In the genomic region with DNA sequence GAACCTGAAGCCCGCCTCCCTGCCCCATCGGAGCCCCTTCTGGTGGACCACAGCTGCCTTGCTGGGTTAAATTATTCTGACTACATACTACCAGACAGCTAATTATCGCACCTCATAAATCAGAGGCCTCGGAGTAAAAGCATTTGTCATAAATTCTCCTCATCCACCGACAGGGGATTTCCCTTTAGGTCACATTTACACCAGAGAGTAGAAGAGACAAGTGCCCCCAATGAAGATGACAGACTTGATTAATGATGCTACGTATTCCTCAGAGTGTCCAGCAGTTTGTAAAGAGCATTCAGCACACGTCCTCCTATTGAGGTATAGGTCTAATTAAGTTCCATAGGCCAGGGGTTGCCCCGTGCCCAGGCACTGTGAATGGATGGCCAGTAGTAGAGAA, we compare ENCODE assay signal across 14 mouse cellular contexts. TPM values are rescaled to one million over a fixed set of nuclear protein-coding genes. Genes with fewer than 3 reads are reported as not detected.
A peak's percentile ranks its signal among the peaks of the same experiment; 100 is the strongest.
DNase-seq lines count a peak whose midpoint lies in the region; ATAC-seq and TF ChIP-seq lines count a peak whose summit lies in the region.
"Had no signal": no experiment of that assay in that cellular context is flagged by ENCODE, and none has a peak within 500 bp of the region (broad histone marks: within the 10 kb centered on the region; RNA-seq: fewer than 3 reads in every experiment).

No protein-coding gene starts in this region.

- 46% methylated on average over 8 of the region's 8 CpGs for WGBS in forebrain, embryonic 13.5 days
- WGBS in forebrain, embryonic 10.5 days = 87% methylated on average over 8 of the region's 8 CpGs
- 20% methylated on average over 8 of the region's 8 CpGs for WGBS in limb, embryonic 11.5 days
- 65% methylated on average over 8 of the region's 8 CpGs for WGBS in intestine, postnatal 0 days

- TF ChIP-seq CTCF in intestine, postnatal 0 days (IDR thresholded peaks at IDR 0.05; ENCODE audit: low read depth) = no peak

- no peak for ATAC-seq in forebrain, embryonic 13.5 days
- ATAC-seq in limb, embryonic 11.5 days (ENCODE audit: insufficient number of reproducible peaks, low FRiP score, low TSS enrichment, low read depth) = no peak
- ATAC-seq in intestine, postnatal 0 days = no peak

- H3K27ac ChIP-seq in forebrain, embryonic 13.5 days = peak overlapping the region; percentile 73
- no peak overlapping the region for H3K27ac ChIP-seq in forebrain, embryonic 10.5 days
- H3K27ac ChIP-seq in limb, embryonic 11.5 days (replicated peaks; ENCODE audit: low read depth, low read length) = no peak overlapping the region
- no peak overlapping the region for H3K27ac ChIP-seq in intestine, postnatal 0 days (ENCODE audit: low read depth, low read length)
- H3K27ac ChIP-seq: gastrocnemius, adult 2 months; heart, embryonic 13.5 days; liver, embryonic 13.5 days had no signal

- no peak overlapping the region for H3K4me3 ChIP-seq in forebrain, embryonic 13.5 days
- H3K4me3 ChIP-seq in forebrain, embryonic 10.5 days = no peak overlapping the region
- no peak overlapping the region for H3K4me3 ChIP-seq in limb, embryonic 11.5 days (ENCODE audit: low read depth, low read length)
- H3K4me3 ChIP-seq in intestine, postnatal 0 days (ENCODE audit: low read depth, low read length) = no peak overlapping the region
- H3K4me3 ChIP-seq: erythroblast, embryonic 14.5 days; gastrocnemius, adult 2 months; heart, embryonic 13.5 days; liver, embryonic 13.5 days had no signal

- no peak for DNase-seq in forebrain, embryonic 10.5 days (ENCODE audit: extremely low spot score, low spot score)
- peak; percentile 51 for DNase-seq in retina, postnatal 1 day
- DNase-seq in retina, embryonic 14.5 days (ENCODE audit: low spot score) = no peak
- peak; percentile 61 for DNase-seq in limb, embryonic 11.5 days (ENCODE audit: low spot score)
- DNase-seq in right cerebral cortex, adult 18-20 months = no peak
- DNase-seq in gastrocnemius, postnatal 4 days (ENCODE audit: low spot score in 2 of 2) = no peak
- DNase-seq: adrenal gland, postnatal 10 days; gastrocnemius, adult 2 months; liver, embryonic 13.5 days; lung, postnatal 10 days had no signal

- H3K4me2 ChIP-seq in forebrain, embryonic 13.5 days = no peak overlapping the region
- H3K4me2 ChIP-seq in limb, embryonic 11.5 days (ENCODE audit: low read depth, severe bottlenecking) = no peak overlapping the region
- H3K4me2 ChIP-seq in intestine, postnatal 0 days (replicated peaks; ENCODE audit: low read depth) = no peak overlapping the region
- H3K4me2 ChIP-seq: heart, embryonic 13.5 days; liver, embryonic 13.5 days had no signal

- H3K36me3 ChIP-seq in forebrain, embryonic 13.5 days (ENCODE audit: poor library complexity, severe bottlenecking) = no peaks in the 10 kb centered on the region
- H3K36me3 ChIP-seq in forebrain, embryonic 10.5 days (replicated peaks) = no peaks in the 10 kb centered on the region
- H3K36me3 ChIP-seq in limb, embryonic 11.5 days (ENCODE audit: control insufficient read depth, insufficient read depth, low read length) = no peaks in the 10 kb centered on the region
- no peaks in the 10 kb centered on the region for H3K36me3 ChIP-seq in intestine, postnatal 0 days (ENCODE audit: control insufficient read depth, insufficient read depth)
- H3K36me3 ChIP-seq: heart, embryonic 13.5 days; liver, embryonic 13.5 days had no signal

- H3K27me3 ChIP-seq in forebrain, embryonic 13.5 days = no peaks in the 10 kb centered on the region
- no peaks in the 10 kb centered on the region for H3K27me3 ChIP-seq in forebrain, embryonic 10.5 days (ENCODE audit: poor library complexity, severe bottlenecking)
- H3K27me3 ChIP-seq in limb, embryonic 11.5 days (ENCODE audit: control insufficient read depth, insufficient read depth, low read length) = no peaks in the 10 kb centered on the region
- H3K27me3 ChIP-seq in intestine, postnatal 0 days (replicated peaks; ENCODE audit: control insufficient read depth, insufficient read depth, low read length) = no peaks in the 10 kb centered on the region
- H3K27me3 ChIP-seq: heart, embryonic 13.5 days; liver, embryonic 13.5 days had no signal

- no peaks in the 10 kb centered on the region for H3K9me3 ChIP-seq in forebrain, embryonic 13.5 days (replicated peaks)
- no peaks in the 10 kb centered on the region for H3K9me3 ChIP-seq in forebrain, embryonic 10.5 days
- no peaks in the 10 kb centered on the region for H3K9me3 ChIP-seq in limb, embryonic 11.5 days (ENCODE audit: control insufficient read depth, low read length)
- no peaks in the 10 kb centered on the region for H3K9me3 ChIP-seq in intestine, postnatal 0 days (ENCODE audit: control insufficient read depth)
- H3K9me3 ChIP-seq: heart, embryonic 13.5 days; liver, embryonic 13.5 days had no signal

- peaks cover 54% of the 10 kb centered on the region for H3K4me1 ChIP-seq in forebrain, embryonic 13.5 days
- peaks cover 36% of the 10 kb centered on the region for H3K4me1 ChIP-seq in forebrain, embryonic 10.5 days
- peaks cover 42% of the 10 kb centered on the region for H3K4me1 ChIP-seq in limb, embryonic 11.5 days (ENCODE audit: control insufficient read depth, insufficient read depth, low read length)
- H3K4me1 ChIP-seq in intestine, postnatal 0 days (replicated peaks; ENCODE audit: control insufficient read depth, insufficient read depth, low read length) = no peaks in the 10 kb centered on the region
- H3K4me1 ChIP-seq: liver, embryonic 13.5 days had no signal

- no peak overlapping the region for H3K9ac ChIP-seq in forebrain, embryonic 13.5 days
- H3K9ac ChIP-seq in limb, embryonic 11.5 days (ENCODE audit: low read length) = no peak overlapping the region
- H3K9ac ChIP-seq in intestine, postnatal 0 days (ENCODE audit: low read depth, low read length) = no peak overlapping the region
- H3K9ac ChIP-seq: heart, embryonic 13.5 days; liver, embryonic 13.5 days had no signal

RNA-seq across cellular contexts. Expression of a gene that starts 50.7 kb away (rescaled TPM):
- 25.7 and 27.8 TPM in 2 replicates for polyA plus RNA-seq in forebrain, embryonic 13.5 days (2015; fragmentation: Nextera tagmentation; extraction: Ambion mirVana)
- polyA plus RNA-seq in forebrain, embryonic 10.5 days (2016; fragmentation: Nextera tagmentation; extraction: Ambion mirVana) = 12.6 and 13.1 TPM in 2 replicates
- polyA plus RNA-seq in limb, embryonic 11.5 days (2014; fragmentation: Nextera tagmentation; extraction: Ambion mirVana) = 33.5 and 36.0 TPM in 2 replicates
- polyA plus RNA-seq in intestine, postnatal 0 days (2015; fragmentation: Nextera tagmentation; extraction: Ambion mirVana) = 22.2 and 26.8 TPM in 2 replicates
- total RNA-seq in gastrocnemius, postnatal 4 days (2021) = 10 to 100 TPM; 22.3 to 23.3 TPM

Comparison
In these comparisons a context has a peak if more than half of its experiments do, and no peak if none do; other contexts are left out.
1. DNase-seq: peak in retina, postnatal 1 day (single experiment) and limb, embryonic 11.5 days (single experiment); none in forebrain, embryonic 10.5 days (single experiment), retina, embryonic 14.5 days (single experiment), right cerebral cortex, adult 18-20 months (single experiment) and gastrocnemius, postnatal 4 days (0 of 2).